Mouse (Mus musculus) heart, embryonic 11.5 days (tissue): ENCODE measurements around the gene Psg21. TPM values are rescaled to one million over a fixed set of nuclear protein-coding genes. Genes with fewer than 3 reads are reported as not detected.
"Not testable (repeated sequence)": the region's sequence is repeated elsewhere in the genome, so short reads cannot be mapped to it uniquely, and the experiment has no call there.

Source experiments
- ATAC-seq: fragments of 200-750 bp; cut with Nextera tagmentation; replicated peaks from 2 replicates; pipeline ENCODE4 v1.8.0; 2017; ENCODE audit warnings: moderate library complexity; ENCODE audit not compliant: insufficient number of reproducible peaks, low FRiP score, low TSS enrichment
- H3K27ac ChIP-seq: fragments of 300-500 bp; sonication (generic); 2 replicates; pipeline ENCODE4 v1.5.1; 2014; ENCODE audit warnings: mild to moderate bottlenecking, low read depth, low read length
- H3K27me3 ChIP-seq: fragments of 300-500 bp; sonication (generic); 2 replicates; pipeline ENCODE4 v1.6.1; 2014; ENCODE audit warnings: mild to moderate bottlenecking, low read length, mixed read lengths; ENCODE audit not compliant: control insufficient read depth, insufficient read depth
- H3K36me3 ChIP-seq: fragments of 300-500 bp; sonication (generic); 2 replicates; pipeline ENCODE4 v1.6.1; 2014; ENCODE audit warnings: mild to moderate bottlenecking, low read length, moderate library complexity, mixed read lengths; ENCODE audit not compliant: control insufficient read depth, insufficient read depth
- H3K4me1 ChIP-seq: fragments of 300-500 bp; sonication (generic); 2 replicates; pipeline ENCODE4 v1.6.1; 2014; ENCODE audit warnings: low read length; ENCODE audit not compliant: control insufficient read depth, insufficient read depth
- H3K4me2 ChIP-seq: fragments of 300-500 bp; sonication (generic); 2 replicates; pipeline ENCODE4 v1.6.1; 2014; ENCODE audit warnings: mild to moderate bottlenecking, moderate library complexity
- H3K4me3 ChIP-seq: fragments of 300-500 bp; sonication (generic); 2 replicates; pipeline ENCODE4 v1.5.1; 2014; ENCODE audit warnings: low read depth, low read length
- H3K9ac ChIP-seq: fragments of 300-500 bp; sonication (generic); 2 replicates; pipeline ENCODE4 v1.6.1; 2014; ENCODE audit warnings: mild to moderate bottlenecking, low read depth, low read length, moderate library complexity
- H3K9me3 ChIP-seq: fragments of 300-500 bp; sonication (generic); replicated peaks from 2 replicates; pipeline ENCODE4 v1.6.1; 2016; ENCODE audit warnings: low read length; ENCODE audit not compliant: control insufficient read depth
- WGBS: fragments of 180-500 bp; shearing (Covaris S2); extraction: QIAGEN DNeasy Blood & Tissue Kit; methylation state at CpG from one replicate; pipeline ENCODE4 v1.1.7; 2014; ENCODE audit not compliant: insufficient replicate concordance; 5-methylcytosine and 5-hydroxymethylcytosine counted together
- polyA plus RNA-seq: library from polyadenylated mRNA; unstranded; fragments of >200 nt; fragmentation: Nextera tagmentation; extraction: Ambion mirVana; gene quantifications from 2 replicates; pipeline ENCODE4 v1.2.1, GENCODE M21; 2014

The Psg21 gene
- polyA plus RNA-seq: not detected in 2 replicates

DNA sequence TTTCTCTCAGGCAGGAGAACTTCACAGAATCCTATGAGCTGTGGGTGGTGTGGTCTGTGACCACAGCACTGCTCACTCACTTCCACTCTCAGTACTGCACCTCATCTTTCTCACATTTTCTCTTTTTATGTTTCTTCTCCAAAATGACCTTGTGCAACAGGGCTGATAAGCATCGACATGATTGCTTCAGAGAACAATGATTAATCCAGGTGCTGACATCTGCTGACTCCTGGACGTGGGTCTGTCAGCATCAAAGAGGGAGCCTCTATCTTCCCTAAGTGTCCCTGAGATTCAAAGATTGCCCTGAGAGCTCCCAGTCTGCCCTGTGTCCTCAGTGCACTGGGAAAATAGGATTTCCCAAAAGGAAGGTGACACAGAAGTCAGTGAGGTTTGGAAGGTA is at the start of gene Psg21:
Gene Psg21, minus strand, starts transcription at position 101 of the 400 bp plus-strand sequence.
- 50% methylated on average over 1 of the region's 2 CpGs for WGBS
- H3K9ac ChIP-seq, H3K4me2 ChIP-seq, H3K9me3 ChIP-seq, H3K27me3 ChIP-seq, H3K4me1 ChIP-seq, ATAC-seq, H3K27ac ChIP-seq, H3K4me3 ChIP-seq, H3K36me3 ChIP-seq: not testable (repeated sequence)

DNA sequence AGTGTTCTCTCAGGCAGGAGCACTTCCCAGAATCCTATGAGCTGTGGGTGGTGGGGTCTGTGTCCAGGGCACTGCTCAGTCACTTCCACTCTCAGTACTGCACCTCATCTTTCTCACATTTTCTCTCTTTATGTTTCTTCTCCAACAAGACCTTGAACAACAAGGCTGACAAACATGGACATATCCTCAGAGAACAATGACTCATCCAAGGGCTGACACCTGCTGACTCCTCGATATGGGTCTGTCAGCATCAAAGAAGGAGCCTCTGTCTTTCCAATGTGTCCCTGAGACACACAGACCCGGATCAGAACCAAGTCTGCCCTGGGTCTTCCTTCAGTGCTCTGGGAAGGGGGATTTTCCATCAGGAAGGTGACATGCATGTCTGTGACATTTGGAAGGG is 29.6 kb upstream of the Psg21 start, which contains the start of gene Psg20:
Gene Psg20, minus strand, starts transcription at position 101 of the 400 bp plus-strand sequence.
- H3K4me1 ChIP-seq: no peaks in the 10 kb centered on the region
- H3K27ac ChIP-seq: no peak within 1 kb of the TSS
- no peaks in the 10 kb centered on the region for H3K36me3 ChIP-seq
- no peak within 1 kb of the TSS for H3K9ac ChIP-seq
- ATAC-seq: no peak
- no peak within 1 kb of the TSS for H3K4me2 ChIP-seq
- no peaks in the 10 kb centered on the region for H3K27me3 ChIP-seq
- no peak within 1 kb of the TSS for H3K4me3 ChIP-seq
- 74% methylated on average over 2 of the region's 2 CpGs for WGBS
- H3K9me3 ChIP-seq: no peaks in the 10 kb centered on the region

DNA sequence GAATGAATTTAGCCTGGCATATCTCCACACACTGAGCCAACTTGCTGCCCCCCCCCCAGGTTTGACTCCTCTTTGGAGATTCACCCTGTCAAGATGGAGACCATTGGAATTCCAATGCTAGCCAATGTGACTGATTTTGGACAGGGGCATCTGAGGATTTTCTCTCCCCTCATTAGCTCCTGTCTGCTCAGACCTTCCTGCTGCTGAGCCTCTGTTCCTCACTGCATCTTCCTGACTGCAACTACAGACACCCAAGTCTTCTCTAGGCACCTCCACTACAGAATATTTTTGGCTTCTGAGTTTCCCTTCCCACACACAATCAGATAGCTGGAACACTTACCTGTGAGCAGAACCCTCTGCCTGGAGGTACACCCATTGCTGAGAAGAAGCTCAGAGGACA is 29.1 kb upstream of the Psg21 start:
- H3K36me3 ChIP-seq: no peaks in the 10 kb centered on the region
- H3K27ac ChIP-seq: no peak overlapping the region
- H3K4me2 ChIP-seq: no peak overlapping the region
- H3K4me3 ChIP-seq: no peak overlapping the region
- no peak for ATAC-seq
- no peak overlapping the region for H3K9ac ChIP-seq
- H3K27me3 ChIP-seq: no peaks in the 10 kb centered on the region
- no peaks in the 10 kb centered on the region for H3K9me3 ChIP-seq
- no peaks in the 10 kb centered on the region for H3K4me1 ChIP-seq

DNA sequence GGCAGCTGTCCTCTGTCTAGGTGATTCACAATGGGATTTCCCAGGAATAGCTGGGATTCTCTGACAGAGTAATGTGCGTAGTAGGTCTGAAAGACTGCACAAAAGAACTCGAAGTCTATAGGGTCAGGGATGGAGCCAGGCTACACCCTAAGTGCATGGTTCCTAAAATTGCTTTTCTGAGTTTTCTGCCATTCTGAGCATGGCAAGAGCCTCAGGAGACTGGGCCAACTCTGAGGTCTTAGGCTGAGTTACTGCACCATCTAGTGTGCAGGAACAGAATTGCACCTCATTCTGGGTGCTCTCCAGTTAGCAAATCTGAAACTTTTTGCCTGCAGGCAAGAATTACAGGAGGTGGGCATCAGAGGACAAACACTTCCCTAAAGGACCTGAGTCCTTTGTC is 23.2 kb upstream of the Psg21 start:
- H3K9me3 ChIP-seq: 0 out of 2 replicates have a peak, but pooled peaks cover 4% of the 10 kb centered on the region
- H3K4me2 ChIP-seq: no peak overlapping the region
- no peaks in the 10 kb centered on the region for H3K36me3 ChIP-seq
- no peak for ATAC-seq
- no peak overlapping the region for H3K9ac ChIP-seq
- H3K4me3 ChIP-seq: no peak overlapping the region
- WGBS: 47% methylated on average over 2 of the region's 2 CpGs
- no peaks in the 10 kb centered on the region for H3K27me3 ChIP-seq
- H3K4me1 ChIP-seq: no peaks in the 10 kb centered on the region
- H3K27ac ChIP-seq: no peak overlapping the region

DNA sequence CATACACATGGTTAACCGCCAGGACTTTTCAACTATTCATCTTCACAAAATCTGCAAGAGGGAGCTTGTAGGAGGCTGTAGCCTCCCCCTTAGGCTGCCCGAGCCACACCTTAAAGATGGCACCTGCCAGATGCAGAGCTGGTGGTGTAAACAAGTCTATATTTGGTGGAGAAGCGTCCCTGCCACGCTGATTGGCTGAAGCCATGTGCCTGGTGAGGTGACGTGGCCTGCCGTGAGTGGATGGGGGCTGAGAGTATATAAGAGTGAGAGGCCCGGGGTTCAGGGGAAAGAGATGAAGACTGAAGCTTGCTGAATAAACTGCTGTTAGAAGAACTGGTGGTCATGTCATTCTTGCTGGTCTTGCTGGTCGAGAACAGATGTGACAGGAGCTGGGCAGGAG is 29.6 kb downstream of the Psg21 start:
- H3K4me2 ChIP-seq, H3K27ac ChIP-seq, H3K36me3 ChIP-seq, H3K4me3 ChIP-seq, H3K4me1 ChIP-seq, H3K9ac ChIP-seq, ATAC-seq, H3K27me3 ChIP-seq, H3K9me3 ChIP-seq: not testable (repeated sequence)
- WGBS: 76% methylated on average over 8 of the region's 8 CpGs

DNA sequence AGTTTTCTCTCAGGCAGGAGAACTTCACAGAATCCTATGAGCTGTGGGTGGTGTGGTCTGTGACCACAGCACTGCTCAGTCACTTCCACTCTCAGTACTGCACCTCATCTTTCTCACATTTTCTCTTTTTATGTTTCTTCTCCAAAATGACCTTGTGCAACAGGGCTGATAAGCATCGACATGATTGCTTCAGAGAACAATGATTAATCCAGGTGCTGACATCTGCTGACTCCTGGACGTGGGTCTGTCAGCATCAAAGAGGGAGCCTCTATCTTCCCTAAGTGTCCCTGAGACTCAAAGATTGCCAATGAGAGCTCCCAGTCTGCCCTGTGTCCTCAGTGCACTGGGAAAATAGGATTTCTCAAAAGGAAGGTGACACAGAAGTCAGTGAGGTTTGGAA is 40.1 kb downstream of the Psg21 start, which contains the start of gene Psg23:
Gene Psg23, minus strand, starts transcription at position 101 of the 400 bp plus-strand sequence.
- not testable (repeated sequence) for H3K27me3 ChIP-seq, ATAC-seq, H3K36me3 ChIP-seq, H3K27ac ChIP-seq, H3K4me1 ChIP-seq, H3K4me2 ChIP-seq, H3K9ac ChIP-seq, H3K9me3 ChIP-seq, H3K4me3 ChIP-seq
- WGBS: 25% methylated on average over 1 of the region's 2 CpGs

Other genes with a start within 250 kb of the Psg21 start
- gene Psg28, start 224.7 kb downstream of the Psg21 start, polyA plus RNA-seq: not detected in 2 replicates
- not detected in 2 replicates for gene Psg26, start 172.5 kb downstream of the Psg21 start, polyA plus RNA-seq
- 0.10 and 0.11 TPM in 2 replicates for gene Psg25, start 124.5 kb downstream of the Psg21 start, polyA plus RNA-seq
- not detected in 2 replicates for gene Psg27, start 89.4 kb downstream of the Psg21 start, polyA plus RNA-seq
- not detected in 2 replicates for gene Psg23, start 40.2 kb downstream of the Psg21 start, polyA plus RNA-seq
- not detected in 2 replicates for gene Psg20, start 29.5 kb upstream of the Psg21 start, polyA plus RNA-seq
- not detected in 2 replicates for gene Psg22, start 61.4 kb upstream of the Psg21 start, polyA plus RNA-seq
- not detected in 2 replicates for gene Psg19, start 141.8 kb upstream of the Psg21 start, polyA plus RNA-seq
- gene Psg17, start 164.9 kb upstream of the Psg21 start, polyA plus RNA-seq: 0.14 TPM in 1 of 2 replicates, not detected in the other
- gene Mill2, start 183.2 kb upstream of the Psg21 start, polyA plus RNA-seq: not detected in 2 replicates
- 0.45 and 1.6 TPM in 2 replicates for gene Pglyrp1, start 214.6 kb upstream of the Psg21 start, polyA plus RNA-seq